Mouse (Mus musculus) liver, adult 2 months (tissue): ENCODE measurements around the gene Bag1. TPM values are rescaled to one million over a fixed set of nuclear protein-coding genes. Genes with fewer than 3 reads are reported as not detected.

Experiments
- DNase-seq: peaks from one replicate; pipeline ENCODE4 v3.0.0-alpha.2; 2011; ENCODE audit warnings: low read depth, low spot score; ENCODE audit errors: extremely low read depth
- H3K27ac ChIP-seq: fragments of 200-500 bp; replicated peaks from 2 replicates; pipeline ENCODE4 v1.5.1; 2012; ENCODE audit warnings: low read depth, mild to moderate bottlenecking, control low read depth, inconsistent platforms, low read length; ENCODE audit not compliant: insufficient read depth
- H3K27me3 ChIP-seq: fragments of 200-500 bp; 2 replicates; pipeline ENCODE4 v1.6.1; 2012; ENCODE audit warnings: mild to moderate bottlenecking, moderate library complexity, low read length, inconsistent platforms; ENCODE audit not compliant: control insufficient read depth, insufficient read depth
- H3K36me3 ChIP-seq: fragments of 200-500 bp; 2 replicates; pipeline ENCODE4 v1.6.1; 2012; ENCODE audit warnings: low read length, inconsistent platforms; ENCODE audit not compliant: control insufficient read depth, insufficient read depth
- H3K4me1 ChIP-seq: fragments of 200-500 bp; 2 replicates; pipeline ENCODE4 v1.6.1; 2011; ENCODE audit warnings: low read length; ENCODE audit not compliant: control insufficient read depth, insufficient read depth
- H3K4me3 ChIP-seq: fragments of 200-500 bp; 2 replicates; pipeline ENCODE4 v1.5.1; 2011; ENCODE audit warnings: low read depth, mild to moderate bottlenecking, control low read depth, low read length, moderate library complexity; ENCODE audit not compliant: insufficient read depth
- H3K79me2 ChIP-seq: fragments of 200-500 bp; 2 replicates; pipeline ENCODE4 v1.6.1; 2012; ENCODE audit warnings: inconsistent platforms, mild to moderate bottlenecking, low read length, moderate library complexity; ENCODE audit not compliant: control insufficient read depth, insufficient read depth
- H3K9ac ChIP-seq: fragments of 200-500 bp; 2 replicates; pipeline ENCODE4 v1.6.1; 2012; ENCODE audit warnings: low read depth, mild to moderate bottlenecking, control low read depth, inconsistent platforms, low read length
- CTCF ChIP-seq: fragments of 200-500 bp; IDR thresholded peaks from 2 replicates; pipeline ENCODE4 v1.5.1; 2011; ENCODE audit warnings: low read depth, low read length, control low read depth
- POLR2A ChIP-seq: fragments of 200-500 bp; IDR thresholded peaks from 2 replicates; pipeline ENCODE4 v1.6.1; 2011; ENCODE audit warnings: low read length, control low read depth; ENCODE audit not compliant: insufficient read depth; ENCODE audit errors: extremely low read depth
- WGBS: fragments of 180-500 bp; shearing (Covaris S2); methylation state at CpG from one replicate; pipeline ENCODE4 v1.1.7; 2018; 5-methylcytosine and 5-hydroxymethylcytosine counted together
- polyA plus RNA-seq: library from polyadenylated mRNA; depleted of rRNA; stranded (reverse); fragments of >200 nt; gene quantifications from 2 replicates; pipeline ENCODE4 v1.2.3, GENCODE M21; 2012
- total RNA-seq: library from RNA; depleted of rRNA; stranded (reverse); fragments of >200 nt; gene quantifications from 2 replicates; pipeline ENCODE4 v1.2.3, GENCODE M21; 2014

The Bag1 gene
- total and polyA plus RNA-seq, 2 experiments: 59.6 to 101 TPM

GRCm38 (mm10) chr4:40900071-40900470, 48.0 kb downstream of the Bag1 start:
- 98% methylated on average over 3 of the region's 3 CpGs for WGBS
- DNase-seq: no peak

GRCm38 (mm10) chr4:40899264-40899663, 48.8 kb downstream of the Bag1 start:
- TF ChIP-seq POLR2A (no peak), CTCF (no peak)
- H3K4me1 ChIP-seq: no peaks in the 10 kb centered on the region
- H3K27ac ChIP-seq: no peak overlapping the region
- no peak overlapping the region for H3K4me3 ChIP-seq
- 95% methylated on average over 2 of the region's 2 CpGs for WGBS
- H3K79me2 ChIP-seq: no peaks in the 10 kb centered on the region
- no peaks in the 10 kb centered on the region for H3K36me3 ChIP-seq
- no peak overlapping the region for H3K9ac ChIP-seq
- no peak for DNase-seq
- no peaks in the 10 kb centered on the region for H3K27me3 ChIP-seq

More at GRCm38 (mm10) chr4:40900071-40900470, 48.0 kb downstream of the Bag1 start:
- Histone ChIP-seq H3K4me3 (no peak overlapping the region), H3K79me2 (no peaks in the 10 kb centered on the region), H3K27me3 (no peaks in the 10 kb centered on the region), H3K27ac (no peak overlapping the region), H3K36me3 (no peaks in the 10 kb centered on the region), H3K4me1 (no peaks in the 10 kb centered on the region), H3K9ac (no peak overlapping the region)
- TF ChIP-seq POLR2A (no peak), CTCF (no peak)

GRCm38 (mm10) chr4:40898476-40899044, 49.5 kb downstream of the Bag1 start:
- Histone ChIP-seq H3K4me3 (no peak overlapping the region), H3K27ac (no peak overlapping the region), H3K9ac (no peak overlapping the region), H3K4me1 (no peaks in the 10 kb centered on the region), H3K36me3 (no peaks in the 10 kb centered on the region), H3K27me3 (no peaks in the 10 kb centered on the region), H3K79me2 (no peaks in the 10 kb centered on the region)
- 93% methylated on average over 6 of the region's 6 CpGs for WGBS
- no peak for TF ChIP-seq CTCF
- TF ChIP-seq POLR2A: no peak
- DNase-seq: no peak

- Histone ChIP-seq H3K27ac (no peak overlapping the region), H3K36me3 (no peaks in the 10 kb centered on the region), H3K27me3 (no peaks in the 10 kb centered on the region), H3K9ac (no peak overlapping the region), H3K4me3 (no peak overlapping the region), H3K79me2 (no peaks in the 10 kb centered on the region), H3K4me1 (no peaks in the 10 kb centered on the region)
- TF ChIP-seq CTCF (no peak), POLR2A (no peak)
- no peak for DNase-seq
- WGBS: 95% methylated on average over 2 of the region's 2 CpGs
These were observed 52.4 kb downstream of the Bag1 start for GRCm38 (mm10) chr4:40895646-40896045.

- no peak overlapping the region for H3K9ac ChIP-seq
- no peaks in the 10 kb centered on the region for H3K36me3 ChIP-seq
- TF ChIP-seq CTCF (no peak), POLR2A (no peak)
- DNase-seq: no peak
- no peak overlapping the region for H3K4me3 ChIP-seq
- no peaks in the 10 kb centered on the region for H3K79me2 ChIP-seq
- 92% methylated on average over 3 of the region's 3 CpGs for WGBS
- no peaks in the 10 kb centered on the region for H3K27me3 ChIP-seq
- no peak overlapping the region for H3K27ac ChIP-seq
- no peaks in the 10 kb centered on the region for H3K4me1 ChIP-seq
These were observed 53.0 kb downstream of the Bag1 start for GRCm38 (mm10) chr4:40895118-40895517.

GRCm38 (mm10) chr4:40891206-40891605, 56.9 kb downstream of the Bag1 start:
- 78% methylated on average over 5 of the region's 5 CpGs for WGBS
- no peak overlapping the region for H3K9ac ChIP-seq
- TF ChIP-seq POLR2A: no peak
- TF ChIP-seq CTCF: no peak
- no peak overlapping the region for H3K4me3 ChIP-seq
- H3K36me3 ChIP-seq: no peaks in the 10 kb centered on the region
- H3K27me3 ChIP-seq: no peaks in the 10 kb centered on the region
- H3K4me1 ChIP-seq: peaks cover 7% of the 10 kb centered on the region; the same call in 1 of the 2 replicates
- no peak for DNase-seq
- no peaks in the 10 kb centered on the region for H3K79me2 ChIP-seq
- no peak overlapping the region for H3K27ac ChIP-seq
